Comparison of ENCODE assay signal across 29 mouse cellular contexts in genomic region chr7:37375044-37375443, GRCm38 (mm10).
DNase-seq lines count a peak whose midpoint lies in the region; ATAC-seq and TF ChIP-seq lines count a peak whose summit lies in the region.
"Had no signal": no experiment of that assay in that cellular context is flagged by ENCODE, and none has a peak within 500 bp of the region (broad histone marks: within the 10 kb centered on the region; RNA-seq: fewer than 3 reads in every experiment).

No protein-coding gene starts in this region.

- no peak for ATAC-seq in forebrain, embryonic 16.5 days
- ATAC-seq in midbrain, postnatal 0 days (ENCODE audit: low FRiP score): no peak
- peak; percentile 48; the same call in 1 of the 2 replicates for ATAC-seq in limb, embryonic 11.5 days (ENCODE audit: insufficient number of reproducible peaks, low FRiP score, low TSS enrichment, low read depth)
- no peak for ATAC-seq in intestine, embryonic 16.5 days
- ATAC-seq: CD4-positive, CD25-positive, alpha-beta regulatory T cell, adult 4 months; forebrain, embryonic 13.5 days had no signal

- H3K36me3 ChIP-seq in forebrain, embryonic 10.5 days (replicated peaks): no peaks in the 10 kb centered on the region
- H3K36me3 ChIP-seq in forebrain, embryonic 16.5 days (ENCODE audit: control insufficient read depth, insufficient read depth): no peaks in the 10 kb centered on the region
- no peaks in the 10 kb centered on the region for H3K36me3 ChIP-seq in midbrain, embryonic 10.5 days
- no peaks in the 10 kb centered on the region for H3K36me3 ChIP-seq in midbrain, postnatal 0 days (ENCODE audit: insufficient read depth, low read length)
- H3K36me3 ChIP-seq in limb, embryonic 11.5 days (ENCODE audit: control insufficient read depth, insufficient read depth, low read length): no peaks in the 10 kb centered on the region
- no peaks in the 10 kb centered on the region for H3K36me3 ChIP-seq in intestine, embryonic 16.5 days (ENCODE audit: control insufficient read depth, insufficient read depth, low read length)
- H3K36me3 ChIP-seq: heart, embryonic 13.5 days; liver, embryonic 15.5 days; lung, embryonic 15.5 days had no signal

- no peak overlapping the region for H3K4me3 ChIP-seq in forebrain, embryonic 10.5 days
- no peak overlapping the region for H3K4me3 ChIP-seq in forebrain, embryonic 16.5 days (replicated peaks; ENCODE audit: low read length)
- no peak overlapping the region for H3K4me3 ChIP-seq in midbrain, embryonic 10.5 days
- H3K4me3 ChIP-seq in midbrain, postnatal 0 days (ENCODE audit: low read depth, low read length): no peak overlapping the region
- no peak overlapping the region for H3K4me3 ChIP-seq in limb, embryonic 11.5 days (ENCODE audit: low read depth, low read length)
- no peak overlapping the region for H3K4me3 ChIP-seq in intestine, embryonic 16.5 days (ENCODE audit: low read length)
- H3K4me3 ChIP-seq: forebrain, embryonic 13.5 days; heart, embryonic 13.5 days; layer of hippocampus, adult 2 months; liver, embryonic 15.5 days; lung, embryonic 15.5 days; megakaryocyte, embryonic 14.5 days had no signal

- no peak for DNase-seq in forebrain, embryonic 10.5 days (ENCODE audit: extremely low spot score, low spot score)
- DNase-seq in midbrain, embryonic 10.5 days (ENCODE audit: low spot score): peak; percentile 16
- DNase-seq in midbrain, postnatal 0 days (ENCODE audit: low spot score): no peak
- DNase-seq in limb, embryonic 11.5 days (ENCODE audit: low spot score): peak; percentile 61
- DNase-seq in ovary, postnatal 14 days (ENCODE audit: low spot score): no peak
- DNase-seq: cerebellum, adult 9-11 months; gastrocnemius, postnatal 25 days; heart, adult 18-20 months; heart, postnatal 14 days; kidney, adult 9 months; kidney, postnatal 25 days; layer of hippocampus, postnatal 36 days; liver; lung, postnatal 36 days; midbrain, embryonic 14.5 days; right cerebral cortex, postnatal 14 days; thymus, adult 2 months; thymus, postnatal 4 days had no signal

- 51% methylated on average over 9 of the region's 9 CpGs for WGBS in forebrain, embryonic 10.5 days
- WGBS in forebrain, embryonic 16.5 days: 36% methylated on average over 9 of the region's 9 CpGs
- WGBS in midbrain, embryonic 10.5 days: 68% methylated on average over 9 of the region's 9 CpGs
- WGBS in midbrain, postnatal 0 days: 53% methylated on average over 9 of the region's 9 CpGs
- WGBS in limb, embryonic 11.5 days: 13% methylated on average over 9 of the region's 9 CpGs
- WGBS in intestine, embryonic 16.5 days: 67% methylated on average over 9 of the region's 9 CpGs

- TF ChIP-seq CTCF in midbrain, postnatal 0 days (IDR thresholded peaks at IDR 0.05): no peak

- H3K4me1 ChIP-seq in forebrain, embryonic 10.5 days: peaks cover 57% of the 10 kb centered on the region
- peaks cover 18% of the 10 kb centered on the region for H3K4me1 ChIP-seq in forebrain, embryonic 16.5 days (replicated peaks; ENCODE audit: control insufficient read depth, insufficient read depth, low read length)
- H3K4me1 ChIP-seq in midbrain, embryonic 10.5 days: peaks cover 53% of the 10 kb centered on the region
- H3K4me1 ChIP-seq in midbrain, postnatal 0 days (ENCODE audit: insufficient read depth, low read length): no peaks in the 10 kb centered on the region
- H3K4me1 ChIP-seq in limb, embryonic 11.5 days (ENCODE audit: control insufficient read depth, insufficient read depth, low read length): peaks cover 18% of the 10 kb centered on the region
- peaks cover 6% of the 10 kb centered on the region; the same call in 1 of the 2 replicates for H3K4me1 ChIP-seq in intestine, embryonic 16.5 days (ENCODE audit: control insufficient read depth, insufficient read depth, low read length)
- H3K4me1 ChIP-seq: liver, embryonic 15.5 days had no signal

- H3K27ac ChIP-seq in forebrain, embryonic 10.5 days: peak overlapping the region; percentile 78
- H3K27ac ChIP-seq in forebrain, embryonic 16.5 days (ENCODE audit: low read length): no peak overlapping the region
- peak overlapping the region; percentile 78 for H3K27ac ChIP-seq in midbrain, embryonic 10.5 days (replicated peaks)
- no peak overlapping the region for H3K27ac ChIP-seq in midbrain, postnatal 0 days (ENCODE audit: low read depth, low read length)
- H3K27ac ChIP-seq in limb, embryonic 11.5 days (replicated peaks; ENCODE audit: low read depth, low read length): no peak overlapping the region
- no peak overlapping the region for H3K27ac ChIP-seq in intestine, embryonic 16.5 days (ENCODE audit: low read length)
- H3K27ac ChIP-seq: forebrain, embryonic 13.5 days; heart, embryonic 13.5 days; layer of hippocampus, adult 2 months; liver, embryonic 15.5 days; lung, embryonic 15.5 days; stomach, postnatal 0 days had no signal

- H3K4me2 ChIP-seq in forebrain, embryonic 16.5 days (ENCODE audit: low read length): no peak overlapping the region
- no peak overlapping the region for H3K4me2 ChIP-seq in midbrain, postnatal 0 days (ENCODE audit: low read depth, low read length, poor library complexity, severe bottlenecking)
- no peak overlapping the region for H3K4me2 ChIP-seq in limb, embryonic 11.5 days (ENCODE audit: low read depth, severe bottlenecking)
- no peak overlapping the region for H3K4me2 ChIP-seq in intestine, embryonic 16.5 days (ENCODE audit: low read depth, low read length)
- H3K4me2 ChIP-seq: forebrain, embryonic 13.5 days; heart, embryonic 13.5 days; liver, embryonic 15.5 days; lung, embryonic 15.5 days had no signal

- no peak overlapping the region for H3K9ac ChIP-seq in forebrain, embryonic 16.5 days (replicated peaks; ENCODE audit: low read depth, low read length)
- no peak overlapping the region for H3K9ac ChIP-seq in midbrain, postnatal 0 days (replicated peaks; ENCODE audit: low read length, poor library complexity, severe bottlenecking)
- H3K9ac ChIP-seq in limb, embryonic 11.5 days (ENCODE audit: low read length): no peak overlapping the region
- H3K9ac ChIP-seq in intestine, embryonic 16.5 days (ENCODE audit: low read depth, low read length): no peak overlapping the region
- H3K9ac ChIP-seq: forebrain, embryonic 13.5 days; heart, embryonic 13.5 days; hindbrain, embryonic 14.5 days; liver, embryonic 15.5 days; lung, embryonic 15.5 days had no signal

- peaks cover 43% of the 10 kb centered on the region for H3K27me3 ChIP-seq in forebrain, embryonic 10.5 days (ENCODE audit: poor library complexity, severe bottlenecking)
- no peaks in the 10 kb centered on the region for H3K27me3 ChIP-seq in forebrain, embryonic 16.5 days (replicated peaks; ENCODE audit: control insufficient read depth, insufficient read depth, low read length)
- peaks cover 12% of the 10 kb centered on the region; the same call in 1 of the 2 replicates for H3K27me3 ChIP-seq in midbrain, embryonic 10.5 days (ENCODE audit: low read depth, poor library complexity, severe bottlenecking)
- no peaks in the 10 kb centered on the region for H3K27me3 ChIP-seq in midbrain, postnatal 0 days (ENCODE audit: insufficient read depth, low read length)
- no peaks in the 10 kb centered on the region for H3K27me3 ChIP-seq in limb, embryonic 11.5 days (ENCODE audit: control insufficient read depth, insufficient read depth, low read length)
- H3K27me3 ChIP-seq in intestine, embryonic 16.5 days (replicated peaks; ENCODE audit: control insufficient read depth, insufficient read depth, low read length): no peaks in the 10 kb centered on the region
- H3K27me3 ChIP-seq: liver, embryonic 15.5 days; lung, embryonic 15.5 days; megakaryocyte, embryonic 14.5 days had no signal

- no peaks in the 10 kb centered on the region for H3K9me3 ChIP-seq in forebrain, embryonic 10.5 days
- H3K9me3 ChIP-seq in forebrain, embryonic 16.5 days (ENCODE audit: control insufficient read depth, low read length): no peaks in the 10 kb centered on the region
- no peaks in the 10 kb centered on the region for H3K9me3 ChIP-seq in midbrain, embryonic 10.5 days (replicated peaks)
- H3K9me3 ChIP-seq in midbrain, postnatal 0 days (ENCODE audit: low read length): no peaks in the 10 kb centered on the region
- no peaks in the 10 kb centered on the region for H3K9me3 ChIP-seq in limb, embryonic 11.5 days (ENCODE audit: control insufficient read depth, low read length)
- no peaks in the 10 kb centered on the region for H3K9me3 ChIP-seq in intestine, embryonic 16.5 days (ENCODE audit: control insufficient read depth, low read length)
- H3K9me3 ChIP-seq: forebrain, embryonic 13.5 days; heart, embryonic 13.5 days; liver, embryonic 15.5 days; lung, embryonic 15.5 days; megakaryocyte, embryonic 14.5 days had no signal

Comparison
In these comparisons a context has a peak if more than half of its experiments do, and no peak if none do; other contexts are left out.
1. DNase-seq: peak in midbrain, embryonic 10.5 days (single experiment) and limb, embryonic 11.5 days (single experiment); none in forebrain, embryonic 10.5 days (single experiment), midbrain, postnatal 0 days (single experiment) and ovary, postnatal 14 days (single experiment).
2. H3K27ac ChIP-seq: peak in forebrain, embryonic 10.5 days (single experiment) and midbrain, embryonic 10.5 days (single experiment); none in forebrain, embryonic 16.5 days (single experiment), midbrain, postnatal 0 days (single experiment), limb, embryonic 11.5 days (single experiment) and intestine, embryonic 16.5 days (single experiment).